Mouse (Mus musculus) retina, embryonic 14.5 days (tissue): ENCODE measurements around the gene Dbi.

Experiments
- DNase-seq: peaks from one replicate; pipeline ENCODE4 v3.0.0-alpha.2; 2015; ENCODE audit warnings: low spot score

Gene Dbi

DNA sequence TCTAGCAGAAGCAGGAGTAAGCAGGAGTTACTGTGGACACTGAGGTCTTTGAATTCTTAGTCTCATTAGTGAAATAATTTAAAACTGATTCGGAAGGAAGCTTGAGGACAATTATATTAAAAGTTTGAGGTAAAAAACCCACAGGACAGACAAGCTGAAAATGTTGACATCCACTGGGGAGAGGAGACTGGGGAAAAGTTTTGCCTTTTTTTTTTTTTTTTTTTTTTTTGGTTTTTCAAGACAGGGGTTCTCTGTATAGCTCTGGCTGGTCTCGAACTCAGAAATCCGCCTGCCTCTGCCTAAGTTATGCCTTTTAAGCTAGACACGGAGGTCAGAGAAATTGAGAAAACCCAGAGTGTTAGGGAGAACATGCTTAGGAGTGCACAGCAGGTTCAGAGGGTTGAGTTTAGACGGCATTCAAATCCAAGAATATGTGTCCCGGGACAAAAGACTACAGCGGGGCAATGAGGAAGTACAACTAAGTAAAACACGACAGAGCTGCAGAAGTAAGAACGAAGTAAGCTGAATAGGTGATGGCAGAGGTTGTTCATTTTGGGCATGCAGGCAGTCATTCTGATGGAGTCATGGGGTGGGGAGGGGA, 1.2 kb upstream of the Dbi start:
- DNase-seq = no peak

DNA sequence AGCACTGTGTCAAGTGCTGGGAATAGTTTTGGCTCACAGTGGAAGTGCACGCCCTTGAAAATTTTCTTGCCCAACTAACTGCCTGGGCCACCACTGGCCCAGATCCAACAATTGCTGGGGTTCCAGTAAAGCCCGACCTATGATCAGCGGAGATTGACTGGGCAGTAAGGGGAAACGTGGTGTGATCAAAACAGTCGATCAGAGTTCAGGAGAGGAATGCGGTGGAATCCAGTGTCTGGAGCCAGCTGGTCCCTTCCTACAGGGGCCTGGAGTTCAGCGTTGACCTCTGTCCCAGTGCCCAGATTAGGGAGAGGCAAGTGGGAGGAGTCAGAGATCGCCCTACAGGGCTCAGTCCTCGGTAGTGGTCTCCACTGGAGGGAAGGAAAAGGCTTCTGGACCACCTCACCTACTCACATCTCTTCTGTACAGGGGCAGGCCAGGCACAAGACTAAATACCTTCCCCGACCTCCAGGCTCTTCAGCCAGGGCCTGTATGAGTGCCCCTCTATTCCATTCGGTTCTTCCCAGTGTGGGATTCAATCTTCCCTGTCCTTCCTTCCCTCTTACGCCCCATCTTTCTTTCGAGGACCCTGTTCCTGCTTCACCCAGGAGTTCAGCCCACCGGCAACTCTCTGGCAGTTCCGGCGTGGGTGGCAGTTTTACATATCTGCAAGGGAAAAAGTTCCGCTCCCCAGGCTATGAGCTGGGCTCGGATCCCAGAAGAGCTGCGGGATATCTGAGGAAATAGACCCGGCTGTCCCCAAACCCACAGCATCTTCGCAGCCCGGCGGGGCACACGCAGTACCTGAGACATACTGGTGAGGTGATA, 523 bp downstream of the Dbi start:
- peak; percentile 57 for DNase-seq

- DNase-seq = no peak
Observed at GRCm38 (mm10) chr1:120119389-120119788, 1.5 kb downstream of the Dbi start.

GRCm38 (mm10) chr1:120118854-120119253, 2.0 kb downstream of the Dbi start:
- no peak for DNase-seq

GRCm38 (mm10) chr1:120116106-120116505, 4.8 kb downstream of the Dbi start:
- no peak for DNase-seq

DNA sequence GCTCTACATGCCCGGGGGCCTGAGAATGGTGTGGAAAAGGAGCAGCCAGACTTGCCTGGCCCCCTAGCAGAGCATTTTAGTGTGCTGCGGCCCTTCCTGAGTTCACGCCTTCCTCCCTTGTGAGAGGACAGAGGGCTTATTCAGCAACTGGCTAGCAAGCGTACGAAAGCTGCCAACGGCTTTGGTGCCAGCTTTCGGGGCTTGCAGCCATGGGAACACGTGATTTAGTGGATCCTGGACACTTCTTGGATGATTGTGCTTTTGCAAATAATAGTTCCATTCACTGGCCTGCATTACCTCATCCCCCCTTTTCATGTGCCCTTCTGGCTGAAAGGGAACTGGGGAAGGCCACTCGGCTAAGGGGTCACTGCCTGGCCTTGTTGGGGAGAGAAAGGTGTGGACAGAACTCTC, 5.2 kb downstream of the Dbi start:
- no peak for DNase-seq

GRCm38 (mm10) chr1:120112251-120113187, 8.4 kb downstream of the Dbi start:
- no peak for DNase-seq

GRCm38 (mm10) chr1:120111766-120112165, 9.1 kb downstream of the Dbi start:
- DNase-seq = no peak

GRCm38 (mm10) chr1:120109741-120110432, 11.0 kb downstream of the Dbi start:
- no peak for DNase-seq

DNA sequence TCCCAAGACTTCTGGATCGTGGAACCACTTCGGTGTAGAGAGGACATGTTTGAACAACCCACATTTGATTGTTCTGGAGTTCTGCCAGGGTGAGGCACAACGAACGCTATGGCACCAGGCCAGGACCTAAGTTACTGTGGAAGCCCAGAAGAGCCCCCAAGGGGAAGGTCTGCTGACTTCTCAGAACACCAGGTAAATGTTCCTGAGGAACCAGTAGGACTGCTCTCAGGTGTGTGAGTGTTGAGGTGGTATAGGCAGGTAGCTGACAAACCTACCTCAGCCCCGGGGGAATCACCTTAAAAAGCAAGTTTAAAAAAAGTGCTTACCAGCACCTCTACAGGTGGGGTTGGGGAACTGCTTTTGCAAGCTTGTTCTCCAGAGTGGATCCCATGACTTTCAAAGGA, 15.3 kb downstream of the Dbi start:
- no peak for DNase-seq

DNA sequence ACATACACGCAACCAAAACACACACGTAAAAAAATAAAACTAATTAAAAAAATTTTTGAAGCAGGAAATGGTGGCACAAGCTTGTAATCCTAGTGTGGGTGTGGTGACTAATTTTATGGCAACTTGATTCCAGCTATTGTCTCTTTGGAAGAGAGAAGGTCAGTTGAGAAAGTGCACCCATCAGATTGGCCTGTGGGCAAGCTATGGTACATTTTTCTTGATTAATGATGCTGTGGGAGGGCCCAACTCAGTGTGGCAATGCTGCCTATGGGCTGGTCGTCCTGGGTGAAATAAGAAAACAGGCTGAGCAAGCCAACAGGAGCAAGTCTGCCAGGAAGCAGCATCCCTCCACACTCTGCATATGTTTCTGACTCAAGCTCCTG, 19.7 kb downstream of the Dbi start:
- DNase-seq = no peak

- DNase-seq = no peak
Observed at GRCm38 (mm10) chr1:120100456-120101226, 20.2 kb downstream of the Dbi start.

- DNase-seq = no peak
Observed at GRCm38 (mm10) chr1:120099483-120099882, 21.4 kb downstream of the Dbi start.

DNA sequence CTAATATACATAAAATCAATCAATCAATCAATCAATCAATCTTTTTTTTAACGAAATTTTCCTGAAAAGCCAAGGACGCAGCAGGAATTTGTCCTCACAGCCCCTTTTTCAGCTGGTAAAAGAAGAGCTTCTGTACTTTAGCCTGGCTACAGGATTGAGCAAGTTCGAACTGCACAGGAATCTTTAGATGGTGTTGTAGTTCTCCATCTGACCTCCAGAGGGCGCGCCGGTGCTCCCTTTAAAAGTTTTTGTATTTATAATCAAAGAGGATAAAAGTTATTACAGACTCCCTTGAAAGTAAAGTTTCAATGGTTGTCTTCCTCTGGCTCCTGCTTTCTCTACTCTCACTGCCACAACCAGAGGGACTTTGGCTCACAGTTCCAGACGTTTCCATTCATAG, 22.6 kb downstream of the Dbi start:
- peak; percentile 79 for DNase-seq

GRCm38 (mm10) chr1:120094920-120095319, 26.0 kb downstream of the Dbi start:
- DNase-seq = no peak

GRCm38 (mm10) chr1:120093482-120094134, 27.3 kb downstream of the Dbi start:
- DNase-seq = peak; percentile 96

- no peak for DNase-seq
Observed at GRCm38 (mm10) chr1:120090880-120091570, 29.9 kb downstream of the Dbi start.

GRCm38 (mm10) chr1:120089180-120089579, 31.7 kb downstream of the Dbi start:
- peak; percentile 43 for DNase-seq

DNA sequence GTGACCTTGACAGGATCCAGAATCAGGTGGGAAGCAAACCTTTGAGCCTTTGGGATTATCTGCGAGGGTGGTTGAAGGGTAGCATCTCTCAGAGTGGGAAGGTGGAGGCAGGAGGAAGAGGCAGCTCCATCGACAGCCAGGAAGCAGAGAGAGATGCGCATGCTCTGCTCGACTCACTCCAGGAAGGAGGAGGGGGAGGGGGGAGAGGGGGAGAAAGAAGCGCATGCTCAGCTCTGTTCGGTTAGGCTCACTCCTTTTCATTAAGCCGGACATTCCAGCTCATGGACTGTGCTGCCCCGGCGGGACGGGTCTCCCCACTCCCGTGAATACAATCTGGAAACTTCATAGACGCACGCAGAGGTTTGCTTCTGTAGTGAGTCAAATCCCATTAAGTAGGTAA, 34.2 kb downstream of the Dbi start:
- peak; percentile 37 for DNase-seq

DNA sequence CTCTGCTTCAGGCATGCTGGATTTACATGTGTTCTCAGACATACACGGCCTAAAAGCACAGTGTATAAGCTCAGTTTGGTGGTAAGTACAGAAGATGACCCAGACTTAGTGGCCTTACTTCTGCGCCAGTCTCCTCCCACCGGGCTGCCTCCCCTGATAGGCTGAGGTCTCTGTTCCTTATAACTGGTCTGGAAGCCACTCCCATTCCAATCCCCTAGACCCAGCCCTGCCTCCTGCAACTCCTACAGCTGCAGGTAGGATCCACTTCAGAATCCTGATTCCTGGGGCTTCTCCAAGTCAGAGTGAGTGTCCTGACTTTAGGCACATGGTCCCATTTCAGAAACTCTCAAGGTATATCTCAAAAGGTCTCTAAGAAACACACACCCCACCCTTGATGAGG, 35.2 kb downstream of the Dbi start:
- DNase-seq = no peak
